Mouse (Mus musculus) spleen, adult 12 weeks (tissue): ENCODE measurements around the gene Kcnf1.
"Not testable (repeated sequence)": the region's sequence is repeated elsewhere in the genome, so short reads cannot be mapped to it uniquely, and the experiment has no call there.

Experiments
- DNase-seq: peaks from one replicate; pipeline ENCODE4 v3.0.0; 2022; ENCODE audit warnings: low spot score

Kcnf1 gene

DNA sequence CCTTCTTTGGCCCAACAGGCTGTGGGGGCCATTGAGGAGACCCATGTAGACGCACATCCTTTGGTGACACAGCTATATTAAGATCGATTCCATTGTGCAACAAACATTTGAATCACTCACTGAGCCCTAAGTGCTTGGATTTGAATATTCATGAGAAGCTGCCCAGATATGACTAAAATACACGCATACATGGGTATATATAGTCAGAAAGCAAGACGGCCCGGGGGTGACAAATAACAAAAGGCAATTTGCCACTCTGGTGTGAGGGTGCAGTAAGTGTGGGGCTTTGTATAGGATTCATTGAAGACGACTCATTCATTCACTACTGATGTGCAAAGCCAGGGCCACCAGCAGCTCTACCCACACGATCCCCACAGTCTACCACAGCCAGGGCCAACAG is 17.1 kb downstream of the Kcnf1 start:
- DNase-seq: no peak

DNA sequence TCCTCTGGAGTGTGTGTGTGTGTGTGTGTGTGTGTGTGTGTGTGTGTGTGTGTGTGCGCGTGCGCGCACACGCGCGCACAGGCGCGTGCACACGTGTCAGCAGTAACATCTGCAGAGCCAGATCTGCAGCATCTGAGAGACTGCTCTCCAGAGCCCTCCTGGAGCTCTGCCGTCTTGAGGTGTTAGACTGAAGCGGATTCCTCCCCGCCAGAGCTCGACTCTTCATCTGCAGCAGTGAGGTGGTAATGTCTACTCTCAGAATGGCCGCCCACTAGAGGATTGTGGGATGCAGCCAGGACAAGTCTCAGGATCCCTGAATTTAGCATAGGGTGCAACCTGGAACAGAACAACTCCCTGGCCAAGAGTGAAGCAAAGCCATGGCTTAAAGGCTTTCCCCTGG is 19.1 kb downstream of the Kcnf1 start:
- DNase-seq: no peak

DNA sequence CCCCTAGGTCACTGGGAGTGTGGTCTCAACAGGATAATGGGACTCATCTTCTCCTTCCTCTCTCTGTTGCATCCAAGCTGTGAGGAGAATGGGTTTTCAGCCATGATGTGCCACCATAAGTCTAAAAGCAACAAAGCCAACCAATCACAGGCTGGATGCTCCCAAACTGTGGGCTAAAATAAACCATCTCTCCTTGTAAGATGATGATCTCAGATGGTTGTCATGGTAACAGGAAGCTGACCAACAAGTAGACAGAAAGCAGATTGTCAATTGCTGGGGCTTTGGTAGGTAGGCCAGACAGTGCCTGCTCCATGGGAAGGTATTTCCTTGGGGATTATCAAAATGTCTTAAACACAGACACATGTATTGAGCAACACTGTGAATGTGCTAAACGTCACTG is 20.9 kb downstream of the Kcnf1 start:
- no peak for DNase-seq

DNA sequence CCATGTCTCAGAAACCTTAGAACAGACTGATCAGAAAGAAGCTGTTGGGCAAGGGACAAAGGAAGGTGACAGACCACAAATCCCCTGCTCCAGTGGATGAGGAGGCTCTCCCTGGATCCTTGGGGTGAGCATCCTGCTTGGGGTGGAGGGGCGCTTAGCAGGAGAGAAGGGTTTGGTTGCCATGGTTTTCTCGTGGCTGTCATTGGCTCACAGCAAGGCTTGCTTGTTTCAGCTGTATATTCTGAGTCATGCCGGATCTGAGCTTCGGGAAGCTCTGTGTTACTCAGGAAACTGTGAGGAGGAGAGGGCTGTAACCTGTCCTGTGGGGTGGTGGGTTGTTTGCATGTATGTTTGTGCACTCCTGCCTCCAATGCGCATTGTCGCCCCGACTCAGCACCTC is 23.8 kb downstream of the Kcnf1 start:
- DNase-seq: no peak

DNA sequence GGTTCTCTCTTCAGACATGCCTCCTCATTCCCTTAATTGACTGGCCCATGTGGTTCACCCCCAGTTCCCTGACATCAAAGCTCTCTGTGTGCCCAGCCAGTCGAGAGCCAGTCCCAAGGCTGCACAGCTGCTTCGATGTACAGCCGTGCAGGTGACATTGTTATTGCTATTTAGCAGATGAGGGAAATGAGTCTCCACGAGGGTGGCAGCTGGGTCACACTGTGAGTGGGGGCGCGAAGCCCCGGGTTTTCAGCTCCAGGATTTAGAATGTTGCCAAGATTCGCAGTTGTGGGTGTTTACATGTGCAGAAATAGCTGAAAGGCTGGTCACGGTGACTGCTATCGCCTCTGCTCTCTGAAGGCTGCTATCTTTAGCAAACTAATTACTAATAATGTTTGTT is 27.8 kb downstream of the Kcnf1 start:
- DNase-seq: no peak

DNA sequence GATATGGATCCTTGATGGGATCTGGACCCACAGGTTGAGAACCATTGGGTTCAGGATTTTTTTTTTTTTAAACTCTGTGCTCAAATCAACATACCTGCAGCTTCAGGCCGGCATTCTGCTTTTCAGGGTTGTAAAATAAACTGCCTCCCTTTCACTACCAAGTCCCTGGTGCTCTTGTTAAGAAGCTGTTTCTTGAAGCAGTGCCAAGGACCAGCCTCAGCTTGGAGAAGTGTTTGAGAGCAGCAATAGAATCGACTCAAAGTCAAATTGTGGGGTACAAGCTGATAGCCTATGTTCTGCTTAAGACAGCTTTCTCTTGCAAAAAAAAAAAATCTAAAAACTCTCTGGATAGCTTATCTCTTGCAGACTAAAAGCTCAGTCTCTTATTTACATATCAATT is 34.9 kb downstream of the Kcnf1 start:
- no peak for DNase-seq

DNA sequence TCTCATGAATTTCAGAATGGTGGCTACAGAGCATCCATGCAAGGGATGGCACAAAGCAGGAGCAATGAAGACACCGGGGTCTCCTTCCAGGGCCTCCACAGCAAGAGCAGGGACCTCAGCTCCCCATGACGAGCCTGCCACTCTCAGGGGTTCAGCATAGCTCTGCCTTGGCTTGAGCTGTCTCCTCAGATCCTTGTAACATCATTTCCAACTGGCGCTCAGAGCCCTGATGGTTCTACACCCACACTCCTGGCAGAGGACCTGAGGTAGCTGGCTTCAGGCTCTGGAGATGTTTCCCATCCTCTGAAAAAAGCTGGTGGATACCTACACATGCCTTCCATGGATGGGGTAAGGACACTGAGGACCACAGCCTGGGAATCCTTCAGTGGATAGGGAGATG is 36.3 kb downstream of the Kcnf1 start:
- no peak for DNase-seq

DNA sequence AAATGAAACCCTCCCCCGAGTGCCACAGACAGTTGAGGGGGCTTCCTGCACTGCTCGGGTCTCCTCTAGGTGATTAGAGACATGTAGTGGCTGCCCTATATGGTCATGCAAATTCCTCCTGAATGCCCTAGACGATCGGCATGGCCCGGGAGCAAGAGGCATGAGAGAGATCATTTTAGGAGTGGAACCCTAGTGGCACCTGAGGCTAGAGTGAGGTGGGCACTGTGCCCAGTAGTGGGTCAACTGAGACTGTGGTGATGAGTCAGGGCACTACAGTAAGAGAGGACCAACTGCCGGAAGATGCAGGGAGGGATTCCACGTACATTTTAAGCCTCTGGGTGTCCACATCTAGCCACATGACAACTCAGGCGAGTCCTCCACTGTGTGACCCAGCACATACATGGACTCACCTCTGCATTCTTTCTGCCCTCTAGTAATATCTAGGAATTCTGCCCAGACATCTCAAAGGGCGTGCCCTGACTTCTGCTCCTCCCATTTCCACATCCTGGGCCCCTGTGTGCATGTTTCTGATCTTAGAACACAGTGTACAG is 42.1 kb downstream of the Kcnf1 start:
- DNase-seq: no peak

DNA sequence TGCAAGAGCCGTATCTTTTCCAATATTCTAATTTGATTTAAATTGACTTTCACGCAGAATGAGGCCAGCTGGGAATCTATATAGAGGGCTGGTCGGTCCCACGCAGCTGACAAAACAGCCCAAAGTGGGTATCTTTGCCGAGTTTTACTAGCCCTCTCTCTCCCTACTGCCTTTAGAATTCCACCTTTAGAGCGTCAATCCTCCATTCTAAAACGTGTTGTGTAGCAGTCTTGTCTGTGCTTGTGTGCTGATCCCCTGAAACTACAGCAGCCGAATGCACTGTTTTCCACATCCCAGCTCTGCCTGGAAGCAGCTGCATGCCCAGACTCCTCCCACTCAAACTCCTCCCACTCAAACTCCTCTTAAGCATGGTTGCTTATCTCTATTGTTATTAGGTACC is 44.4 kb downstream of the Kcnf1 start:
- DNase-seq: no peak

DNA sequence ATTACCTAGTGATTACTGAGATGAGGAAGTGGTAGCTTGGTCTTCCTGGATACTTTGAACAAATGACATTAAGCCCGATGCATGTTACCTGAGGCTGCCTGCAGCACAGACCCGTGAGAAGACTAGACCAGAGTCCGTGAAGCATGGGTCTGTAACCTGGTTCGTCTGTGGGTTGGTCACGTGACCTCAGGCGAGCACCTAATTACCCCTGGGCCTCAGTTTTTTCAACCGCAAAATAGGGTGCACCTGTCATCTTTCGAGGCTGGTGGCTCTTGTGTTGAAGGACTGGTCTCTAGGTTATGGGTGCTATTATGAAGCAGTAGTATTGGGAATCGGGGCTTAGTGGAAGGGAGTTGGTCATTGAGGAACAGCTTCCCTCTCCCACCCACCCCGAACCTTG is 45.1 kb downstream of the Kcnf1 start:
- DNase-seq: no peak

DNA sequence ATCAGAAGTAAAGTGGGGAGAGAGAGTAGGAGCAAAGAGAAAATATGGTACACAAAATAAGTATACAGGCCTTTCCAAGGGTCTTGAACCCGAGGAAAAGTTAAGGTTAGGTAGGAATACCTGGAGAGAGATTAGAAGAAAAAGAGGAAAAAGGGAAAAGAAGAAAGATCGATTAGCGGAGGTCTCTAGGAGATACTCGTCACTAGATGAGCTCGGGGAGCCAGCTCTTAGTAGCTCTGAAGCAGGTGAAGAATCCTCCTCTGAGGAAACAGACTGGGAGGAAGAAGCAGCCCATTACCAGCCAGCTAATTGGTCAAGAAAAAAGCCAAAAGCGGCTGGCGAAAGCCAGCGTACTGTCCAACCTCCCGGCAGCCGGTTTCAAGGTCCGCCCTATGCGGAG is 53.8 kb downstream of the Kcnf1 start:
- DNase-seq: not testable (repeated sequence)
